Mouse (Mus musculus): ENCODE measurements around the gene Pclo.

DNA sequence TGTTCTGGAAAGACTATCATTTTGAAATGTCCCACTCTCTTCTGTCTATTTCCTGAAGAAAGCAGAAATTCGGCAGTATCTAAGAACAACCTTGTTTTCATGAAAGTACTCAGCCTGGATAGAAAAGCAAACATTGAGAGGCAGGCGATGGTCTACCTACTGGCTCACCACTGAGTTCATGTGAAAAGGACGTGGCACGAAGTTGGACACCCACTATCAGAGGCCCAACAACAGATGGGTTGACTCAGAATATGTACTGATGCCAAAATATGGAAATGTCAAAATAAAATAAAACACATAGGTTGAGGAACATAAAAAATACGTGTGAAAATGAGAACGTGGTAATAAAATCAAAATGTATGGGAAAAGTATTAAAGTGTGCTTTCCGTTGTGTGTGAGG, 106.4 kb downstream of the Pclo start:
- TF ChIP-seq POLR2A (IDR thresholded peaks at IDR 0.05; ENCODE audit: control insufficient read depth, low read depth, low read length) (no peak), CTCF (IDR thresholded peaks at IDR 0.05; ENCODE audit: control insufficient read depth, insufficient read depth, insufficient replicate concordance, low read depth, low read length) (no peak)
